Mouse (Mus musculus): ENCODE measurements around the gene Rpl22l1. TPM values are rescaled to one million over a fixed set of nuclear protein-coding genes. Genes with fewer than 3 reads are reported as not detected.
A peak's percentile ranks its signal among the peaks of the same experiment; 100 is the strongest.
"Not testable (repeated sequence)": the region's sequence is repeated elsewhere in the genome, so short reads cannot be mapped to it uniquely, and the experiment has no call there.

The Rpl22l1 gene
- polyA plus RNA-seq (2014; fragmentation: Nextera tagmentation; extraction: Ambion mirVana), result 307 and 333 TPM in 2 replicates

- peak; percentile 99 for ATAC-seq (ENCODE audit: insufficient read depth, low FRiP score, low TSS enrichment)
- Histone ChIP-seq H3K4me1 (ENCODE audit: control insufficient read depth, insufficient read depth, low read length) (no peaks in the 10 kb centered on the region), H3K27ac (ENCODE audit: low read depth, low read length) (peak within 1 kb of the TSS; percentile 72; the same call in 1 of the 2 replicates), H3K9me3 (ENCODE audit: control insufficient read depth, low read length) (no peaks in the 10 kb centered on the region), H3K36me3 (ENCODE audit: control insufficient read depth, insufficient read depth, low read length) (no peaks in the 10 kb centered on the region), H3K9ac (ENCODE audit: low read length) (peak within 1 kb of the TSS; percentile 92), H3K4me2 (ENCODE audit: low read depth) (peak within 1 kb of the TSS; percentile 55), H3K4me3 (ENCODE audit: low read depth, low read length) (peak within 1 kb of the TSS; percentile 88), H3K27me3 (ENCODE audit: control insufficient read depth, insufficient read depth, low read length) (no peaks in the 10 kb centered on the region)
- WGBS, result under 1% methylated on average over 72 of the region's 72 CpGs
- DNase-seq (ENCODE audit: low spot score), result peak; percentile 98
Observed at GRCm38 (mm10) chr3:28805301-28806097, at the start of gene Rpl22l1. Gene Rpl22l1, plus strand, starts transcription at chr3:28805436.

GRCm38 (mm10) chr3:28755477-28755876, 49.8 kb upstream of the Rpl22l1 start:
- no peak overlapping the region for H3K27ac ChIP-seq (ENCODE audit: low read depth, low read length)
- no peak overlapping the region for H3K9ac ChIP-seq (ENCODE audit: low read length)
- no peak overlapping the region for H3K4me3 ChIP-seq (ENCODE audit: low read depth, low read length)
- H3K4me1 ChIP-seq (ENCODE audit: control insufficient read depth, insufficient read depth, low read length), result no peaks in the 10 kb centered on the region
- DNase-seq (ENCODE audit: low spot score) (no peak), ATAC-seq (ENCODE audit: insufficient read depth, low FRiP score, low TSS enrichment) (no peak)
- 79% methylated on average over 7 of the region's 7 CpGs for WGBS
- no peaks in the 10 kb centered on the region for H3K36me3 ChIP-seq (ENCODE audit: control insufficient read depth, insufficient read depth, low read length)
- no peaks in the 10 kb centered on the region for H3K9me3 ChIP-seq (ENCODE audit: control insufficient read depth, low read length)
- no peaks in the 10 kb centered on the region for H3K27me3 ChIP-seq (ENCODE audit: control insufficient read depth, insufficient read depth, low read length)
- no peak overlapping the region for H3K4me2 ChIP-seq (ENCODE audit: low read depth)

GRCm38 (mm10) chr3:28761225-28761789, 43.9 kb upstream of the Rpl22l1 start:
- H3K4me1 ChIP-seq (ENCODE audit: control insufficient read depth, insufficient read depth, low read length), result no peaks in the 10 kb centered on the region
- no peak overlapping the region for H3K4me3 ChIP-seq (ENCODE audit: low read depth, low read length)
- no peaks in the 10 kb centered on the region for H3K36me3 ChIP-seq (ENCODE audit: control insufficient read depth, insufficient read depth, low read length)
- no peak overlapping the region for H3K4me2 ChIP-seq (ENCODE audit: low read depth)
- H3K27ac ChIP-seq (ENCODE audit: low read depth, low read length), result no peak overlapping the region
- H3K27me3 ChIP-seq (ENCODE audit: control insufficient read depth, insufficient read depth, low read length), result no peaks in the 10 kb centered on the region
- no peak overlapping the region for H3K9ac ChIP-seq (ENCODE audit: low read length)
- DNase-seq (ENCODE audit: low spot score) (no peak), ATAC-seq (ENCODE audit: insufficient read depth, low FRiP score, low TSS enrichment) (no peak)
- H3K9me3 ChIP-seq (ENCODE audit: control insufficient read depth, low read length), result no peaks in the 10 kb centered on the region
- 62% methylated on average over 8 of the region's 8 CpGs for WGBS

GRCm38 (mm10) chr3:28766935-28767334, 38.3 kb upstream of the Rpl22l1 start:
- H3K4me1 ChIP-seq (ENCODE audit: control insufficient read depth, insufficient read depth, low read length), result no peaks in the 10 kb centered on the region
- no peak overlapping the region for H3K4me3 ChIP-seq (ENCODE audit: low read depth, low read length)
- H3K27ac ChIP-seq (ENCODE audit: low read depth, low read length), result no peak overlapping the region
- H3K4me2 ChIP-seq (ENCODE audit: low read depth), result no peak overlapping the region
- ATAC-seq (ENCODE audit: insufficient read depth, low FRiP score, low TSS enrichment), result no peak
- WGBS, result 85% methylated on average over 4 of the region's 4 CpGs
- no peak for DNase-seq (ENCODE audit: low spot score)
- H3K9ac ChIP-seq (ENCODE audit: low read length), result no peak overlapping the region
- H3K9me3 ChIP-seq (ENCODE audit: control insufficient read depth, low read length), result no peaks in the 10 kb centered on the region
- no peaks in the 10 kb centered on the region for H3K36me3 ChIP-seq (ENCODE audit: control insufficient read depth, insufficient read depth, low read length)
- H3K27me3 ChIP-seq (ENCODE audit: control insufficient read depth, insufficient read depth, low read length), result no peaks in the 10 kb centered on the region

- ATAC-seq (ENCODE audit: insufficient read depth, low FRiP score, low TSS enrichment), result no peak
Observed at GRCm38 (mm10) chr3:28768222-28768621, 37.0 kb upstream of the Rpl22l1 start.

GRCm38 (mm10) chr3:28772919-28773318, 32.3 kb upstream of the Rpl22l1 start:
- not testable (repeated sequence) for H3K27ac ChIP-seq (ENCODE audit: low read depth, low read length); H3K4me1 ChIP-seq (ENCODE audit: control insufficient read depth, insufficient read depth, low read length); DNase-seq (ENCODE audit: low spot score); H3K27me3 ChIP-seq (ENCODE audit: control insufficient read depth, insufficient read depth, low read length); H3K9me3 ChIP-seq (ENCODE audit: control insufficient read depth, low read length); H3K4me3 ChIP-seq (ENCODE audit: low read depth, low read length); H3K9ac ChIP-seq (ENCODE audit: low read length); H3K4me2 ChIP-seq (ENCODE audit: low read depth); H3K36me3 ChIP-seq (ENCODE audit: control insufficient read depth, insufficient read depth, low read length); ATAC-seq (ENCODE audit: insufficient read depth, low FRiP score, low TSS enrichment)
- 72% methylated on average over 4 of the region's 4 CpGs for WGBS

More at GRCm38 (mm10) chr3:28768222-28768621, 37.0 kb upstream of the Rpl22l1 start:
- H3K27me3 ChIP-seq (ENCODE audit: control insufficient read depth, insufficient read depth, low read length), result no peaks in the 10 kb centered on the region
- H3K27ac ChIP-seq (ENCODE audit: low read depth, low read length), result no peak overlapping the region
- no peaks in the 10 kb centered on the region for H3K4me1 ChIP-seq (ENCODE audit: control insufficient read depth, insufficient read depth, low read length)
- no peaks in the 10 kb centered on the region for H3K36me3 ChIP-seq (ENCODE audit: control insufficient read depth, insufficient read depth, low read length)
- no peak overlapping the region for H3K4me2 ChIP-seq (ENCODE audit: low read depth)
- WGBS, result 57% methylated on average over 3 of the region's 3 CpGs
- no peak overlapping the region for H3K9ac ChIP-seq (ENCODE audit: low read length)
- DNase-seq (ENCODE audit: low spot score), result no peak
- H3K4me3 ChIP-seq (ENCODE audit: low read depth, low read length), result no peak overlapping the region
- H3K9me3 ChIP-seq (ENCODE audit: control insufficient read depth, low read length), result no peaks in the 10 kb centered on the region

GRCm38 (mm10) chr3:28775361-28775760, 29.9 kb upstream of the Rpl22l1 start:
- Histone ChIP-seq H3K36me3 (ENCODE audit: control insufficient read depth, insufficient read depth, low read length) (no peaks in the 10 kb centered on the region), H3K27ac (ENCODE audit: low read depth, low read length) (no peak overlapping the region), H3K9ac (ENCODE audit: low read length) (no peak overlapping the region), H3K27me3 (ENCODE audit: control insufficient read depth, insufficient read depth, low read length) (no peaks in the 10 kb centered on the region), H3K4me2 (ENCODE audit: low read depth) (no peak overlapping the region), H3K4me1 (ENCODE audit: control insufficient read depth, insufficient read depth, low read length) (no peaks in the 10 kb centered on the region), H3K9me3 (ENCODE audit: control insufficient read depth, low read length) (no peaks in the 10 kb centered on the region), H3K4me3 (ENCODE audit: low read depth, low read length) (no peak overlapping the region)
- ATAC-seq (ENCODE audit: insufficient read depth, low FRiP score, low TSS enrichment) (no peak), DNase-seq (ENCODE audit: low spot score) (no peak)
- WGBS, result 85% methylated on average over 7 of the region's 7 CpGs

- no peaks in the 10 kb centered on the region for H3K4me1 ChIP-seq (ENCODE audit: control insufficient read depth, insufficient read depth, low read length)
- H3K27ac ChIP-seq (ENCODE audit: low read depth, low read length), result no peak overlapping the region
- no peaks in the 10 kb centered on the region for H3K27me3 ChIP-seq (ENCODE audit: control insufficient read depth, insufficient read depth, low read length)
- no peak for DNase-seq (ENCODE audit: low spot score)
- no peak for ATAC-seq (ENCODE audit: insufficient read depth, low FRiP score, low TSS enrichment)
- no peaks in the 10 kb centered on the region for H3K9me3 ChIP-seq (ENCODE audit: control insufficient read depth, low read length)
- no peak overlapping the region for H3K9ac ChIP-seq (ENCODE audit: low read length)
- WGBS, result 94% methylated on average over 1 of the region's 1 CpGs
- H3K36me3 ChIP-seq (ENCODE audit: control insufficient read depth, insufficient read depth, low read length), result no peaks in the 10 kb centered on the region
- H3K4me3 ChIP-seq (ENCODE audit: low read depth, low read length), result no peak overlapping the region
- H3K4me2 ChIP-seq (ENCODE audit: low read depth), result no peak overlapping the region
Observed at GRCm38 (mm10) chr3:28775958-28776357, 29.3 kb upstream of the Rpl22l1 start.

GRCm38 (mm10) chr3:28776491-28776890, 28.7 kb upstream of the Rpl22l1 start:
- no peak for ATAC-seq (ENCODE audit: insufficient read depth, low FRiP score, low TSS enrichment)
- Histone ChIP-seq H3K27me3 (ENCODE audit: control insufficient read depth, insufficient read depth, low read length) (no peaks in the 10 kb centered on the region), H3K4me1 (ENCODE audit: control insufficient read depth, insufficient read depth, low read length) (no peaks in the 10 kb centered on the region), H3K9ac (ENCODE audit: low read length) (no peak overlapping the region), H3K4me2 (ENCODE audit: low read depth) (no peak overlapping the region), H3K36me3 (ENCODE audit: control insufficient read depth, insufficient read depth, low read length) (no peaks in the 10 kb centered on the region), H3K27ac (ENCODE audit: low read depth, low read length) (no peak overlapping the region), H3K4me3 (ENCODE audit: low read depth, low read length) (no peak overlapping the region), H3K9me3 (ENCODE audit: control insufficient read depth, low read length) (no peaks in the 10 kb centered on the region)
- DNase-seq (ENCODE audit: low spot score), result no peak
- WGBS, result 88% methylated on average over 1 of the region's 1 CpGs
